Mouse (Mus musculus): ENCODE data around the gene Fgfr2. TPM values are rescaled to one million over a fixed set of nuclear protein-coding genes. Genes with fewer than 3 reads are reported as not detected.
A peak's percentile ranks its signal among the peaks of the same experiment; 100 is the strongest.

Gene Fgfr2
- polyA plus RNA-seq, 1 experiment, result 14.8 TPM

DNA sequence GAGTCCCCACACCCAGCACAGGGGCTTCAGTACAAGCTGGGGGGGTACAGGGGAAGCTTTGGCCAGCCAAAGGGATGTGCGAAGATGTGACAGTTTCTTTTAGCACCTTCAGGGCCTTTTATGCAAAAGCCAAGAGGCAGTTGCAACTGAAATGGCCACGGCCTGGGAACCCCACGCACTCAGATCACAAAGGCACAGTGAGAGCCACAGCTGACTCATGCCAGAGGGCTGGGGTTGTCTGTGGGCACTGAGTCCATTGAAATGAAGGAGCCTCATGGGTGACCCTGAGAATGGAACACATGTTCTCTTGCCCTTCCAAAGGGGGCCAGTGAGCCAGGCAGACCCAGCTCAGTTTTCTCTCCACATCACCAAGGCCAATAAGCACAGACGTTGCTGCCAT lies 114.5 kb downstream of the Fgfr2 start:
- TF ChIP-seq POLR2A (IDR thresholded peaks at IDR 0.05; ENCODE audit: low read depth, low read length) (no peak), CTCF (conservative IDR thresholded peaks at IDR 0.05; ENCODE audit: insufficient read depth, insufficient read length, low read depth, low read length) (no peak)

DNA sequence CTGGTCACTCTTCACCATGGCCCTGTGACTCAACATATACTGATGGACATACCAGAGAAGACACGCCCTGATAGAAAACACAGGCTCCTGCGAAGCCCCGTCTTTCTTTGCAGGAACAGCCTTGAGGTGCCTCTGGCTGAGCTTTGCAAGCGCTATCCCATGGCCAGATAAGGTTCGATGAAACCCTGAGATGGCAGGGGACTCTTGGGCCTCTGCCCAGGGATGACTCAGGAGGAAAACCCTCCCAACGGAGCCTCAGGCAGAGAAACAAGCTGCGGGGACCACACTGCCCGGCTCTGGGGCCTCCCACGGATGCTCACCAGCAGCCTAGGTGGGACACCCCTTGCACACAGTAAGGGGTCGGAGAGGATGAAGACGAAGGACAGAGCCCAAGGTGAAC lies 115.8 kb downstream of the Fgfr2 start:
- Histone ChIP-seq H3K4me3 (ENCODE audit: insufficient read depth, low read depth, low read length) (no peak overlapping the region), H3K36me3 (ENCODE audit: control insufficient read depth, insufficient read depth, low read length) (no peaks in the 10 kb centered on the region), H3K4me1 (ENCODE audit: control insufficient read depth, insufficient read depth, low read length) (peaks cover 11% of the 10 kb centered on the region; the same call in 1 of the 2 replicates), H3K27me3 (replicated peaks; ENCODE audit: control insufficient read depth, insufficient read depth, low read length) (no peaks in the 10 kb centered on the region), H3K27ac (ENCODE audit: insufficient read depth, low read depth, low read length) (no peak overlapping the region)
- no peak for TF ChIP-seq CTCF (conservative IDR thresholded peaks at IDR 0.05; ENCODE audit: insufficient read depth, insufficient read length, low read depth, low read length)
- TF ChIP-seq POLR2A (IDR thresholded peaks at IDR 0.05; ENCODE audit: low read depth, low read length), result no peak
- WGBS, result 58% methylated on average over 11 of the region's 11 CpGs
- DNase-seq, result peak; percentile 27

More for the DNA sequence above, 114.5 kb downstream of the Fgfr2 start:
- H3K36me3 ChIP-seq (ENCODE audit: control insufficient read depth, insufficient read depth, low read length), result no peaks in the 10 kb centered on the region
- no peak overlapping the region for H3K27ac ChIP-seq (ENCODE audit: insufficient read depth, low read depth, low read length)
- H3K4me3 ChIP-seq (ENCODE audit: insufficient read depth, low read depth, low read length), result no peak overlapping the region
- peaks cover 11% of the 10 kb centered on the region; the same call in 1 of the 2 replicates for H3K4me1 ChIP-seq (ENCODE audit: control insufficient read depth, insufficient read depth, low read length)
- no peak for DNase-seq
- 88% methylated on average over 4 of the region's 4 CpGs for WGBS
- no peaks in the 10 kb centered on the region for H3K27me3 ChIP-seq (replicated peaks; ENCODE audit: control insufficient read depth, insufficient read depth, low read length)

DNA sequence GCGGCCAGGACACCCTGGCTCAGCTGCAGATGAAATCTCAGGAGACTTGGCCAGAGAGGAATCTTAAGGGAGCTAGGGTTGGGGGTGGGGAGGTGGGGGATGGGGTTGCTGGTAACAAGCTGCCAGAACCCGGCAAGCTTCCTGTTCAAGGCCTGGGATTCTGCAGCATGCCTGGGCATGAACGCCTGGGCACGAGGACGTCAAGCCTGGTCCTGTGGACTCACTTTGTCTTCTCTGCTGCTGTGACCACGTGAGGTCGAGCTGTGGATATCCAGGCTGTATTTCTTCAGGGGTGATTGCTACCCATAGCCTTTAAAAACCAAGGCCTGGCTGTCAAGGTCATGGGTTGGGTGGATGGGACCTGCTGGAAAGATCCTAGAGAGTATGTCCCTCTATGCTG lies 117.4 kb downstream of the Fgfr2 start:
- Histone ChIP-seq H3K4me3 (ENCODE audit: insufficient read depth, low read depth, low read length) (no peak overlapping the region), H3K27ac (ENCODE audit: insufficient read depth, low read depth, low read length) (no peak overlapping the region), H3K36me3 (ENCODE audit: control insufficient read depth, insufficient read depth, low read length) (no peaks in the 10 kb centered on the region), H3K27me3 (replicated peaks; ENCODE audit: control insufficient read depth, insufficient read depth, low read length) (no peaks in the 10 kb centered on the region), H3K4me1 (ENCODE audit: control insufficient read depth, insufficient read depth, low read length) (0 out of 2 replicates have a peak, but pooled peaks cover 7% of the 10 kb centered on the region)
- 59% methylated on average over 7 of the region's 7 CpGs for WGBS
- no peak for DNase-seq
- TF ChIP-seq CTCF (conservative IDR thresholded peaks at IDR 0.05; ENCODE audit: insufficient read depth, insufficient read length, low read depth, low read length) (no peak), POLR2A (IDR thresholded peaks at IDR 0.05; ENCODE audit: low read depth, low read length) (no peak)

DNA sequence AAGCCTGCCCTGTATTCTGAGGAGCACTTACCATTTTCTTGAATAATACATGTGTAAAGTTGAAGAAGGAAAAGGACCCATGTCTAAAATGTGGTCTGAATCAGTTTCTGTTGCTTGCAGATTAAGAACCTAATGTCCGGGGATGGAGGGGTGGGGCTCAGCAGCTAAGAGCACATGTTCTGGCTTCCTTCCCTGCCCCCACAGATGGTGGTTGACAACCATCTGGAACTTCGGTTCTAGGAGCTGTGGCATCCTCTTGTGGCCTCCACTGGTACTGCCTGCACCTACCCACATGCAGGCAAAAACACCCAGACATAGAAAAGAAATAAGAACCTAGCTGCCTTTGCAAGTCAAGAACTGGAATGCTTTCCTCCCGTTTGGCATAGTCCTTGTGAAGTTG lies 119.7 kb downstream of the Fgfr2 start:
- Histone ChIP-seq H3K36me3 (ENCODE audit: control insufficient read depth, insufficient read depth, low read length) (no peaks in the 10 kb centered on the region), H3K4me1 (ENCODE audit: control insufficient read depth, insufficient read depth, low read length) (no peaks in the 10 kb centered on the region), H3K4me3 (ENCODE audit: insufficient read depth, low read depth, low read length) (no peak overlapping the region), H3K27ac (ENCODE audit: insufficient read depth, low read depth, low read length) (no peak overlapping the region), H3K27me3 (replicated peaks; ENCODE audit: control insufficient read depth, insufficient read depth, low read length) (no peaks in the 10 kb centered on the region)
- peak; percentile 93 for TF ChIP-seq CTCF (conservative IDR thresholded peaks at IDR 0.05; ENCODE audit: insufficient read depth, insufficient read length, low read depth, low read length)
- TF ChIP-seq POLR2A (IDR thresholded peaks at IDR 0.05; ENCODE audit: low read depth, low read length), result no peak
- peak; percentile 78 for DNase-seq
- whole genome bisulfite sequencing, result 10% methylated on average over 3 of the region's 3 CpGs

DNA sequence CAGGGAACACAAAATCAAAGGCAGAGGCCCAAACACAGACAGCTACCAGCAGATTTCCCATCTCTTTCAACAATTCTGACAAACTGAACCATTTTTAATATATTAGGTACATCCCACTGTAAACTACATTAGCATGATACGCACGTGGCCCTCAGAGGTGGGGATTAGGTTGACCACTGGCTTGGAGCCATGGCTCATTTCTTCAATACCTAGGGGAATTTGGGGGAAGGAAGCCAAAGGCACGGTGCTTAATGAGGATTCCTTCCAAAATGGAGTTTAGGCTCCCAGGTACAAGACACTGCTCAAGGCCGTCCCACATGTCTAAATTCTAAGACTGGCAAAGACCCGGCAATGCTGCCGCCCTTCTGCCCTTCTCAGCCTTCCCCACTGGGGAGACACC lies 120.9 kb downstream of the Fgfr2 start:
- no peak for TF ChIP-seq CTCF (conservative IDR thresholded peaks at IDR 0.05; ENCODE audit: insufficient read depth, insufficient read length, low read depth, low read length)
- no peak for TF ChIP-seq POLR2A (IDR thresholded peaks at IDR 0.05; ENCODE audit: low read depth, low read length)
- Histone ChIP-seq H3K27ac (ENCODE audit: insufficient read depth, low read depth, low read length) (no peak overlapping the region), H3K4me1 (ENCODE audit: control insufficient read depth, insufficient read depth, low read length) (no peaks in the 10 kb centered on the region), H3K4me3 (ENCODE audit: insufficient read depth, low read depth, low read length) (no peak overlapping the region), H3K36me3 (ENCODE audit: control insufficient read depth, insufficient read depth, low read length) (no peaks in the 10 kb centered on the region), H3K27me3 (replicated peaks; ENCODE audit: control insufficient read depth, insufficient read depth, low read length) (no peaks in the 10 kb centered on the region)
- WGBS, result 78% methylated on average over 6 of the region's 6 CpGs
- DNase-seq, result no peak

DNA sequence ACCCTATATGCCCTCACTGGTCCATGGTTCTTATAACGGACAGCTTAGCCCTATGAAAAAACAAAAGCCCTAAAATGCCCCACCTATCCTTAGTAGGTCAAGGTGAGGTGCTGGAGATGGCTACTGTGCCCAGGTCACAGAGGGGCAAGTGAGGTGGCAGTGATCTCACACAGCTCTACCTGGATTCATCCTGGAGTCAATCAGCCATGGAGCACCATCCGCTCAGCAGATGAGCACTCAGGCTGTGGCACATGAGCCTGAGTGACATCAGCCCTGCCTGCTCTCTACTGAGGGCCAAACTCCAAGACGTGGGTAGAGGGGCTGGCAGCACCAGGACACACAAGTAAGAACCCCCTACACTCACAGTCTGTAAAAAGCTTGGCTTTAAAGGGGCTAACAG lies 121.8 kb downstream of the Fgfr2 start:
- TF ChIP-seq POLR2A (IDR thresholded peaks at IDR 0.05; ENCODE audit: low read depth, low read length) (no peak), CTCF (conservative IDR thresholded peaks at IDR 0.05; ENCODE audit: insufficient read depth, insufficient read length, low read depth, low read length) (no peak)
- Histone ChIP-seq H3K4me3 (ENCODE audit: insufficient read depth, low read depth, low read length) (no peak overlapping the region), H3K36me3 (ENCODE audit: control insufficient read depth, insufficient read depth, low read length) (no peaks in the 10 kb centered on the region), H3K27ac (ENCODE audit: insufficient read depth, low read depth, low read length) (no peak overlapping the region), H3K27me3 (replicated peaks; ENCODE audit: control insufficient read depth, insufficient read depth, low read length) (no peaks in the 10 kb centered on the region), H3K4me1 (ENCODE audit: control insufficient read depth, insufficient read depth, low read length) (no peaks in the 10 kb centered on the region)
- 86% methylated on average over 3 of the region's 3 CpGs for WGBS
- no peak for DNase-seq

DNA sequence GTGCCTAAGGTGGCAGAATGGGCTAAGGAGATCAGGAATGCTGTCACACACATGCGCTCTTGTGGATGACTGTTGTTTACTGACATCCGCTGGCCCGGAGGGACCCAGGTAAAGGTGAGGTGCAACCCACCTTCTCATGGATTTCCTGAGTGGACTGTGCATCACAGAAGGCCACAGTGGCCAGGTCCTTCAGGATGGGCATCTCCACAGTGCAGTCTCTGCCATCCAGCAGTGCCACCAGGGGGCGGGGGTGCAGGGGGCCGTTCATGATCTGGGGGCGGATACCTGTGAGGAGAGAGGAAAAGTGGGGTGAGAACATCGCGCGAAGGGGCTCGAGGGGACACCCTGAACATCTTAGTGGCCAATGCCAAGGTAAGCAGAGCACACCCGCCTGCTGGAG lies 124.1 kb downstream of the Fgfr2 start:
- Histone ChIP-seq H3K4me3 (ENCODE audit: insufficient read depth, low read depth, low read length) (no peak overlapping the region), H3K27me3 (replicated peaks; ENCODE audit: control insufficient read depth, insufficient read depth, low read length) (no peaks in the 10 kb centered on the region), H3K27ac (ENCODE audit: insufficient read depth, low read depth, low read length) (no peak overlapping the region), H3K36me3 (ENCODE audit: control insufficient read depth, insufficient read depth, low read length) (no peaks in the 10 kb centered on the region), H3K4me1 (ENCODE audit: control insufficient read depth, insufficient read depth, low read length) (no peaks in the 10 kb centered on the region)
- TF ChIP-seq CTCF (conservative IDR thresholded peaks at IDR 0.05; ENCODE audit: insufficient read depth, insufficient read length, low read depth, low read length), result no peak
- no peak for TF ChIP-seq POLR2A (IDR thresholded peaks at IDR 0.05; ENCODE audit: low read depth, low read length)
- 91% methylated on average over 11 of the region's 11 CpGs for WGBS
- no peak for DNase-seq

Data from kidney, adult 2 months (tissue).